Mouse (Mus musculus): ENCODE results near the gene Itpr1. TPM values are rescaled to one million over a fixed set of nuclear protein-coding genes. Genes with fewer than 3 reads are reported as not detected.

The Itpr1 gene
- polyA plus RNA-seq, 1 experiment from 2014 or later, result 16.7 TPM

- Histone ChIP-seq H3K4me1 (ENCODE audit: control insufficient read depth, insufficient read depth, low read length) (peaks cover 11% of the 10 kb centered on the region; the same call in 1 of the 2 replicates), H3K4me3 (ENCODE audit: low read depth, low read length) (no peak overlapping the region), H3K36me3 (ENCODE audit: control insufficient read depth, insufficient read depth, low read length) (no peaks in the 10 kb centered on the region), H3K9me3 (replicated peaks; ENCODE audit: control insufficient read depth, low read length) (no peaks in the 10 kb centered on the region), H3K9ac (ENCODE audit: low read depth, low read length) (no peak overlapping the region), H3K27ac (ENCODE audit: low read depth, low read length) (no peak overlapping the region), H3K27me3 (ENCODE audit: control insufficient read depth, insufficient read depth, low read length) (no peaks in the 10 kb centered on the region), H3K4me2 (no peak overlapping the region)
- WGBS (ENCODE audit: insufficient replicate concordance), result 65% methylated on average over 2 of the region's 2 CpGs
- no peak for ATAC-seq (replicated peaks; ENCODE audit: insufficient number of reproducible peaks, low FRiP score, low TSS enrichment)
Observed at GRCm38 (mm10) chr6:108448864-108449263, 236.0 kb downstream of the Itpr1 start.

- H3K36me3 ChIP-seq (ENCODE audit: control insufficient read depth, insufficient read depth, low read length), result no peaks in the 10 kb centered on the region
- H3K4me3 ChIP-seq (ENCODE audit: low read depth, low read length), result no peak overlapping the region
- H3K27me3 ChIP-seq (ENCODE audit: control insufficient read depth, insufficient read depth, low read length), result no peaks in the 10 kb centered on the region
- H3K9ac ChIP-seq (ENCODE audit: low read depth, low read length), result no peak overlapping the region
- no peaks in the 10 kb centered on the region for H3K9me3 ChIP-seq (replicated peaks; ENCODE audit: control insufficient read depth, low read length)
- WGBS (ENCODE audit: insufficient replicate concordance), result 80% methylated on average over 2 of the region's 2 CpGs
- H3K27ac ChIP-seq (ENCODE audit: low read depth, low read length), result no peak overlapping the region
- ATAC-seq (replicated peaks; ENCODE audit: insufficient number of reproducible peaks, low FRiP score, low TSS enrichment), result no peak
- no peak overlapping the region for H3K4me2 ChIP-seq
- peaks cover 22% of the 10 kb centered on the region for H3K4me1 ChIP-seq (ENCODE audit: control insufficient read depth, insufficient read depth, low read length)
Observed at GRCm38 (mm10) chr6:108451536-108451935, 238.6 kb downstream of the Itpr1 start.

GRCm38 (mm10) chr6:108453618-108454017 lies 240.7 kb downstream of the Itpr1 start:
- no peak overlapping the region for H3K4me3 ChIP-seq (ENCODE audit: low read depth, low read length)
- H3K9me3 ChIP-seq (replicated peaks; ENCODE audit: control insufficient read depth, low read length), result no peaks in the 10 kb centered on the region
- H3K27me3 ChIP-seq (ENCODE audit: control insufficient read depth, insufficient read depth, low read length), result no peaks in the 10 kb centered on the region
- H3K4me2 ChIP-seq, result no peak overlapping the region
- WGBS (ENCODE audit: insufficient replicate concordance), result 80% methylated on average over 5 of the region's 5 CpGs
- no peak for ATAC-seq (replicated peaks; ENCODE audit: insufficient number of reproducible peaks, low FRiP score, low TSS enrichment)
- no peak overlapping the region for H3K9ac ChIP-seq (ENCODE audit: low read depth, low read length)
- no peak overlapping the region for H3K27ac ChIP-seq (ENCODE audit: low read depth, low read length)
- H3K4me1 ChIP-seq (ENCODE audit: control insufficient read depth, insufficient read depth, low read length), result peaks cover 26% of the 10 kb centered on the region
- no peaks in the 10 kb centered on the region for H3K36me3 ChIP-seq (ENCODE audit: control insufficient read depth, insufficient read depth, low read length)

GRCm38 (mm10) chr6:108454061-108454891 lies 241.4 kb downstream of the Itpr1 start:
- no peak overlapping the region for H3K27ac ChIP-seq (ENCODE audit: low read depth, low read length)
- H3K36me3 ChIP-seq (ENCODE audit: control insufficient read depth, insufficient read depth, low read length), result no peaks in the 10 kb centered on the region
- WGBS (ENCODE audit: insufficient replicate concordance), result 68% methylated on average over 16 of the region's 16 CpGs
- H3K9ac ChIP-seq (ENCODE audit: low read depth, low read length), result no peak overlapping the region
- no peak overlapping the region for H3K4me3 ChIP-seq (ENCODE audit: low read depth, low read length)
- no peaks in the 10 kb centered on the region for H3K9me3 ChIP-seq (replicated peaks; ENCODE audit: control insufficient read depth, low read length)
- ATAC-seq (replicated peaks; ENCODE audit: insufficient number of reproducible peaks, low FRiP score, low TSS enrichment), result no peak
- H3K4me2 ChIP-seq, result no peak overlapping the region
- no peaks in the 10 kb centered on the region for H3K27me3 ChIP-seq (ENCODE audit: control insufficient read depth, insufficient read depth, low read length)
- peaks cover 26% of the 10 kb centered on the region for H3K4me1 ChIP-seq (ENCODE audit: control insufficient read depth, insufficient read depth, low read length)

- no peak for ATAC-seq (replicated peaks; ENCODE audit: insufficient number of reproducible peaks, low FRiP score, low TSS enrichment)
- Histone ChIP-seq H3K4me3 (ENCODE audit: low read depth, low read length) (no peak overlapping the region), H3K9me3 (replicated peaks; ENCODE audit: control insufficient read depth, low read length) (no peaks in the 10 kb centered on the region), H3K36me3 (ENCODE audit: control insufficient read depth, insufficient read depth, low read length) (no peaks in the 10 kb centered on the region), H3K27ac (ENCODE audit: low read depth, low read length) (peak overlapping the region; percentile 57), H3K27me3 (ENCODE audit: control insufficient read depth, insufficient read depth, low read length) (no peaks in the 10 kb centered on the region), H3K4me2 (no peak overlapping the region), H3K4me1 (ENCODE audit: control insufficient read depth, insufficient read depth, low read length) (peaks cover 26% of the 10 kb centered on the region), H3K9ac (ENCODE audit: low read depth, low read length) (no peak overlapping the region)
- WGBS (ENCODE audit: insufficient replicate concordance), result 84% methylated on average over 7 of the region's 7 CpGs
Observed at GRCm38 (mm10) chr6:108454979-108455836, 242.3 kb downstream of the Itpr1 start.

GRCm38 (mm10) chr6:108456231-108457062 lies 243.6 kb downstream of the Itpr1 start:
- H3K27ac ChIP-seq (ENCODE audit: low read depth, low read length), result peak overlapping the region; percentile 72
- 17% methylated on average over 18 of the region's 18 CpGs for WGBS (ENCODE audit: insufficient replicate concordance)
- 0 out of 2 replicates have a peak overlapping the region, but pooled peaks have one; percentile 1 for H3K4me3 ChIP-seq (ENCODE audit: low read depth, low read length)
- no peaks in the 10 kb centered on the region for H3K9me3 ChIP-seq (replicated peaks; ENCODE audit: control insufficient read depth, low read length)
- H3K4me2 ChIP-seq, result peak overlapping the region; percentile 43
- peaks cover 26% of the 10 kb centered on the region for H3K4me1 ChIP-seq (ENCODE audit: control insufficient read depth, insufficient read depth, low read length)
- ATAC-seq (replicated peaks; ENCODE audit: insufficient number of reproducible peaks, low FRiP score, low TSS enrichment), result peak; percentile 28; the same call in 1 of the 2 replicates
- no peaks in the 10 kb centered on the region for H3K27me3 ChIP-seq (ENCODE audit: control insufficient read depth, insufficient read depth, low read length)
- peak overlapping the region; percentile 48; the same call in 1 of the 2 replicates for H3K9ac ChIP-seq (ENCODE audit: low read depth, low read length)
- no peaks in the 10 kb centered on the region for H3K36me3 ChIP-seq (ENCODE audit: control insufficient read depth, insufficient read depth, low read length)

- Histone ChIP-seq H3K36me3 (ENCODE audit: control insufficient read depth, insufficient read depth, low read length) (no peaks in the 10 kb centered on the region), H3K4me3 (ENCODE audit: low read depth, low read length) (no peak overlapping the region), H3K4me1 (ENCODE audit: control insufficient read depth, insufficient read depth, low read length) (peaks cover 26% of the 10 kb centered on the region), H3K4me2 (peak overlapping the region; percentile 43), H3K27ac (ENCODE audit: low read depth, low read length) (peak overlapping the region; percentile 72), H3K9ac (ENCODE audit: low read depth, low read length) (no peak overlapping the region), H3K9me3 (replicated peaks; ENCODE audit: control insufficient read depth, low read length) (no peaks in the 10 kb centered on the region), H3K27me3 (ENCODE audit: control insufficient read depth, insufficient read depth, low read length) (no peaks in the 10 kb centered on the region)
- ATAC-seq (replicated peaks; ENCODE audit: insufficient number of reproducible peaks, low FRiP score, low TSS enrichment), result 0 out of 2 replicates have a peak, but pooled peaks have one; percentile 28
- 28% methylated on average over 5 of the region's 5 CpGs for WGBS (ENCODE audit: insufficient replicate concordance)
Observed at GRCm38 (mm10) chr6:108457063-108457405, 244.1 kb downstream of the Itpr1 start.
